Mouse (Mus musculus): ENCODE data around the gene Arhgef26. TPM values are rescaled to one million over a fixed set of nuclear protein-coding genes. Genes with fewer than 3 reads are reported as not detected.

Arhgef26 gene
- polyA plus RNA-seq, 2 experiments from 2014 or later: 0.08 to 0.53 TPM

DNA sequence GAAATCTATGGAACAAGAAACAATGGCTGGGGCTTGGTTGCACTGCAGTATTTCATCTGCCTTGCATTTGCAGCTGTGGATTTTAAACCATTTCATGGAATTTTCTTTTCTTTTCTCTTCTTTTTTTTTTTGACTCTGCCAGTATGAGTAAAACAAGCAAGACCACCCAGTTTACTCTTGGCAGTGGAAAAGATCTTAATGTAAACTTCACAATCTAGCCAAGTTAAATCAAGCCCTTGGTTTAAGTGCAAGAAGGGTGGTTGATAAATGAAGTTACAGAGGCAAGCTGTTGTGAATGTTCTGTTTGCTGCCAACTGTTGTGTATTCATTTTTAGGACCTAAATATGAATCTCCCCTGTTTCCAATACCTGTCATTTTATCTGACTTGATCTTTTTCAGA lies 54.5 kb downstream of the Arhgef26 start:
- no peak for ATAC-seq

DNA sequence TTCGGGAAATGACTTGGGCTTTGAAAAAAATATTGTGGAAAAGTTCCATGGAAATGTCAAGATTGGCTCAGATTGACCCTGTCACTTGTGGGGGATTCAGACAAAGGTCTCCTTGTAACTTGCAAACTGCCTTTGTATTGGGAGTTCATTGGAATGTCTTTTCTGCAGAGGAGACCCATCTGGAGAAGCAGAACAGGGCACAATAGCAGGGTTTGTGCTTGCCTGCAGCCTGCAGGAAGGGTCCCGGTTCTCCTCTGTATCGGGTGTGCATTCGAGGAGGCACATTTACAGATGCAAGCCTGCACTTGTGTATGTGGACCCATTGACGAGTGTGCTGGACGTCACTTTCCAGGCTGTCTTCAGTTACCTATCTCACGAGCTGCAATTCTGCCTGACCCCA lies 56.1 kb downstream of the Arhgef26 start:
- no peak for ATAC-seq

GRCm38 (mm10) chr3:62395368-62395767 lies 57.2 kb downstream of the Arhgef26 start:
- ATAC-seq: no peak

- ATAC-seq: no peak
Measured at GRCm38 (mm10) chr3:62396109-62396508, 58.0 kb downstream of the Arhgef26 start.

DNA sequence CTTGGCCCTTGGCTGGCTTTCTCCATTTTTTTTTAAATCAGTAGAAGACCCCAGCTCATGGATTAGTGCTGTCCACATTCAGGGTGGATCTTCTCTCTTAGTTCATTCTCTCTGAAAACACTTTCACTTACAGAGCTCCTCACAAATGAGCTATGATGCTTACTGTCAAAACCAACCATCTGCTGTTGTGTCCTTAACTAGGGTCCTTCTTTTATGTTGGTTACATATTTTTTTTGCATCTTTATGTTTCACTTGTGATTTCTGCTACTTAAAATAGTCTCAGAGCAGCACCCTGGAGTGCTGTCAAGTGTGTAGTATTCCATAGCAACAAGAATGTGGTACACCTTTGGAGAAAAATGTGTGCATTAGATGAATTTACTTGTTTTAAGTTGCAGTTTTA lies 60.0 kb downstream of the Arhgef26 start:
- no peak for ATAC-seq

- ATAC-seq: no peak
Measured at GRCm38 (mm10) chr3:62399826-62400746, 61.9 kb downstream of the Arhgef26 start.

- ATAC-seq: no peak
Measured at GRCm38 (mm10) chr3:62402466-62402865, 64.3 kb downstream of the Arhgef26 start.

GRCm38 (mm10) chr3:62404477-62405246 lies 66.5 kb downstream of the Arhgef26 start:
- no peak for ATAC-seq

GRCm38 (mm10) chr3:62409555-62410182 lies 71.5 kb downstream of the Arhgef26 start:
- no peak for ATAC-seq

GRCm38 (mm10) chr3:62410491-62410890 lies 72.3 kb downstream of the Arhgef26 start:
- no peak for ATAC-seq

DNA sequence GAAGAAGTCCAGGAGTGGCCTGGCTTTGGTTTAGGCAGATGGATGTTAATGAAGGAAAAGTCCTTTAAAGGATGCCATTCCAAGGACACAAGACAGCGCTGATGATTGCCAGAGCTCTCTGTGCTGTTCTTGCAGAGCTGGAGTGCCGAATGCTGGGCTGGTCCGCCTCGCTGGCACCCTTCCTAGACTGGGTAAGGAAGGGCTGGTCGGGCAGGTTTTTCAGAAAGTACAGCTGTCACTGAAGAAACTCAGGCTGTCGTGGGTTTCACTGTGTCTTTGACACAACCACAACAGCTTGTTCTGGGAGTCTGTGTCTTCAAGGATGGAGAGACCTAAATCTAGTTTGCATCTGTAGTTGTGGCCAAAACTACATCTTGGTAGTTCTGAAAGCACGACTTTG lies 74.6 kb downstream of the Arhgef26 start:
- ATAC-seq: no peak

GRCm38 (mm10) chr3:62414926-62415325 lies 76.8 kb downstream of the Arhgef26 start:
- no peak for ATAC-seq

DNA sequence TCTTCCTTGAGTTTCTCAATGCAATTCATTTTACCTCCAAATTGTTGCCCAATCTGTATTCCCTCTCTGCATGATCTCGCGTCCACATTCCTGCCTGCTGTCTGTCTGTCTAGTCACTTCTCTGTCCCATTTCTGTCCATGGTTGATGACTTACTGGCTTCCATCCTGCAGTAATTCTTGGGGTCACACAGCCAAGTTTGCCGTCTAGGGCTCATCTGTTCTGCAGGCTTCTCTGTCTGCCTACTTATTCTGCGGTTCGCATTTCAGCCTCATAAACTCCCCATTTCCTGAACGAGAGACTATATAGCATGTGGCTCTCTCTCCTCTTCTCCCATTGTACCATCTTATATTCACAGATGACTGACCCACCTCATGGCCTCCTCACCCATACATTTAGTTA lies 79.3 kb downstream of the Arhgef26 start:
- ATAC-seq: no peak

GRCm38 (mm10) chr3:62418387-62419138 lies 80.4 kb downstream of the Arhgef26 start:
- ATAC-seq: no peak

GRCm38 (mm10) chr3:62433675-62434074 lies 95.5 kb downstream of the Arhgef26 start:
- no peak for ATAC-seq

DNA sequence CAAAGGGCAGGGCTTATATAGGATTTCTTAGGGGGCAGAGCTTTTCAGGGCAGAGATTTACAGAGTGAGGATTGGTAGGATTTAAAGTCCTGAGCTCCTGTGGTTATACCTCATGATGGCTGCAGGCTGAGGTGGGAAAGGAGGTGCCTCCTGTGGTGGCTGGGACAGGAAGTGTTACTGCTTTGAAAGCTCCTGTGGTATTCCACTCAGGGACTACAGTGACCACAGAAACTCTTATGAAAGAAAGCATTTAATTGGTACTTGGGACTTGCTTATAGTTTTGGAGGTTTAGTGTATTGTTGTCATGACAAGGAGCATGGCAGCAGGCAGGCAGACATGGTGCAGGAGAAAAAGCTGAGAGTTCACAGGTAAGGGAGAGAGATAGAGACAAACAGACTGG lies 97.8 kb downstream of the Arhgef26 start:
- ATAC-seq: no peak

DNA sequence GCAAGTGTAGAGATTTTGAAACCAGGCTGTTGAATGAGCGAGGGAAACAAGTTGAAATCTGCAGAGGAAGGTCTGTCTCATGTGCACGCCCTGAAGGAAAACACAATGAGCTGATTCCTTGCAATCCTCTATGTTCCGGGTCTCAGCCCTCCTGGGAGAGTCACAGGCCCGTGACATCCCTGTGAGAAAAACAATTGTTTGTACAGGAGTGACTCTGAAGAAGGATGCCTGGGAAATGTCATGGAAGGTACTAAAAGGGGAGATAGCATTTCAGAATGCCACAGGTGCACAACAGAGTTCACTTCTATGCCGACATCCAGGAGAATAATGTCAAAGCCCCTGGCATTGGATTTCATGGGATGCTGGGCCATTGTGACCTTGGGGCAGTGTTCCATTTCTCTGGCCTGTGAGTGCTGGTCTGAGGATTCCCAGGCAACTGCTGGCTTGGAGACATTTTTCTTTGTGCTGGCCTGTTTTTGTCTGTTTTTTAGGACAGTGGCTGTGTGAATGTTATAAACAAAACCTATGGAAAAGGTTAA lies 102.4 kb downstream of the Arhgef26 start:
- ATAC-seq: no peak

GRCm38 (mm10) chr3:62443582-62444194 lies 105.5 kb downstream of the Arhgef26 start:
- no peak for ATAC-seq

- ATAC-seq: no peak
Measured at GRCm38 (mm10) chr3:62446271-62446670, 108.1 kb downstream of the Arhgef26 start.

GRCm38 (mm10) chr3:62447151-62447550 lies 109.0 kb downstream of the Arhgef26 start:
- no peak for ATAC-seq

GRCm38 (mm10) chr3:62449871-62450496 lies 111.8 kb downstream of the Arhgef26 start:
- no peak for ATAC-seq

All from activated CD4-positive, CD25-positive, alpha-beta regulatory T cell, adult 4 months (primary cell).